Mouse (Mus musculus) intestine, postnatal 0 days (tissue): ENCODE data around the gene Brf1. TPM values are rescaled to one million over a fixed set of nuclear protein-coding genes. Genes with fewer than 3 reads are reported as not detected.
A peak's percentile ranks its signal among the peaks of the same experiment; 100 is the strongest.

Source experiments
- ATAC-seq: fragments of 200-750 bp; cut with Nextera tagmentation; 2 replicates; pipeline ENCODE4 v1.8.0; 2017; ENCODE audit warnings: mild to moderate bottlenecking, moderate TSS enrichment, moderate library complexity
- H3K27ac ChIP-seq: fragments of 300-500 bp; sonication (generic); 2 replicates; pipeline ENCODE4 v1.5.1; 2014; ENCODE audit warnings: mild to moderate bottlenecking, low read depth, low read length, moderate library complexity
- H3K27me3 ChIP-seq: fragments of 300-500 bp; sonication (generic); replicated peaks from 2 replicates; pipeline ENCODE4 v1.6.1; 2014; ENCODE audit warnings: low read length, mixed read lengths; ENCODE audit not compliant: control insufficient read depth, insufficient read depth
- H3K36me3 ChIP-seq: fragments of 300-500 bp; sonication (generic); 2 replicates; pipeline ENCODE4 v1.6.1; 2014; ENCODE audit warnings: mild to moderate bottlenecking, moderate library complexity; ENCODE audit not compliant: control insufficient read depth, insufficient read depth
- H3K4me1 ChIP-seq: fragments of 300-500 bp; sonication (generic); replicated peaks from 2 replicates; pipeline ENCODE4 v1.6.1; 2014; ENCODE audit warnings: antibody characterized with exemption, low read length, mixed read lengths; ENCODE audit not compliant: control insufficient read depth, insufficient read depth
- H3K4me2 ChIP-seq: fragments of 300-500 bp; sonication (generic); replicated peaks from 2 replicates; pipeline ENCODE4 v1.6.1; 2014; ENCODE audit warnings: low read depth, mild to moderate bottlenecking, moderate library complexity
- H3K4me3 ChIP-seq: fragments of 300-500 bp; sonication (generic); 2 replicates; pipeline ENCODE4 v1.5.1; 2014; ENCODE audit warnings: low read depth, low read length
- H3K9ac ChIP-seq: fragments of 300-500 bp; sonication (generic); 2 replicates; pipeline ENCODE4 v1.6.1; 2014; ENCODE audit warnings: mild to moderate bottlenecking, low read depth, low read length
- H3K9me3 ChIP-seq: fragments of 300-500 bp; sonication (generic); 2 replicates; pipeline ENCODE4 v1.6.1; 2016; ENCODE audit warnings: mixed run types; ENCODE audit not compliant: control insufficient read depth
- CTCF ChIP-seq: sonication (generic); IDR thresholded peaks from 2 replicates; pipeline ENCODE4 v1.5.1; 2016; ENCODE audit warnings: low read depth, mild to moderate bottlenecking, control low read depth, antibody characterized with exemption, moderate library complexity
- WGBS: fragments of 180-500 bp; shearing (Covaris S2); extraction: QIAGEN DNeasy Blood & Tissue Kit; methylation state at CpG from one replicate; pipeline ENCODE4 v1.1.7; 2014; 5-methylcytosine and 5-hydroxymethylcytosine counted together
- polyA plus RNA-seq: library from polyadenylated mRNA; unstranded; fragments of >200 nt; fragmentation: Nextera tagmentation; extraction: Ambion mirVana; gene quantifications from 2 replicates; pipeline ENCODE4 v1.2.1, GENCODE M21; 2015

Brf1 gene
- polyA plus RNA-seq, 1 experiment from 2014 or later = 17.9 TPM

GRCm38 (mm10) chr12:113021488-113021887, 21.0 kb upstream of the Brf1 start:
- Histone ChIP-seq H3K4me1 (0 out of 2 replicates have a peak, but pooled peaks cover 5% of the 10 kb centered on the region), H3K4me3 (no peak overlapping the region), H3K36me3 (peaks cover 16% of the 10 kb centered on the region; the same call in 1 of the 2 replicates), H3K27me3 (no peaks in the 10 kb centered on the region), H3K27ac (no peak overlapping the region), H3K9me3 (no peaks in the 10 kb centered on the region), H3K9ac (no peak overlapping the region), H3K4me2 (no peak overlapping the region)
- no peak for TF ChIP-seq CTCF
- no peak for ATAC-seq

DNA sequence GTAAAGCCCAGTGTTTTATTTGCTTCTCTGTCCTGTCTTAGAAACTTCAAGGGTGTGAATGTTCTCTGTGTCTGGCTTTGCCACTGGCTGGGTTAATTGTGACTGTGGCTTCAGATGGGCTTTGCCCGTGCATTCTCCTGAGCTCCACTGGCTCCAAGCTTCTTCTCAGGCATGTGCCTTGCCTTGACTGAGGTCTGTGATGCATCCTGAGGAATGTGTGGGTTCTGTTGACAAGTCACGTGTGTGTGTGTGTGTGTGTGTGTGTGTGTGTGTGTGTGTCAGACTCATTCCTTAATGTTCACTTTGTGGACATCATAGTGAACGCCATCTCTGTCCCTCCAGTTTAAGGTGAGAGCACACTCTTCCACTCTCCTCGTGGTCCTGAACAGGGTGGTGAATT, 18.3 kb upstream of the Brf1 start:
- H3K9ac ChIP-seq = no peak overlapping the region
- TF ChIP-seq CTCF = no peak
- H3K4me1 ChIP-seq = 0 out of 2 replicates have a peak, but pooled peaks cover 9% of the 10 kb centered on the region
- H3K36me3 ChIP-seq = peaks cover 15% of the 10 kb centered on the region; the same call in 1 of the 2 replicates
- no peak overlapping the region for H3K4me3 ChIP-seq
- H3K27ac ChIP-seq = no peak overlapping the region
- no peaks in the 10 kb centered on the region for H3K9me3 ChIP-seq
- ATAC-seq = no peak
- H3K27me3 ChIP-seq = no peaks in the 10 kb centered on the region
- no peak overlapping the region for H3K4me2 ChIP-seq
- WGBS = 85% methylated on average over 4 of the region's 4 CpGs

GRCm38 (mm10) chr12:113017429-113017984, 17.0 kb upstream of the Brf1 start:
- 57% methylated on average over 9 of the region's 9 CpGs for WGBS
- Histone ChIP-seq H3K36me3 (0 out of 2 replicates have a peak, but pooled peaks cover 6% of the 10 kb centered on the region), H3K27me3 (no peaks in the 10 kb centered on the region), H3K9ac (no peak overlapping the region), H3K9me3 (no peaks in the 10 kb centered on the region), H3K27ac (no peak overlapping the region), H3K4me1 (0 out of 2 replicates have a peak, but pooled peaks cover 9% of the 10 kb centered on the region), H3K4me2 (no peak overlapping the region), H3K4me3 (no peak overlapping the region)
- ATAC-seq = no peak
- no peak for TF ChIP-seq CTCF

- no peak for ATAC-seq
- 0 out of 2 replicates have a peak, but pooled peaks cover 9% of the 10 kb centered on the region for H3K4me1 ChIP-seq
- no peak overlapping the region for H3K4me2 ChIP-seq
- no peak overlapping the region for H3K4me3 ChIP-seq
- H3K36me3 ChIP-seq = 0 out of 2 replicates have a peak, but pooled peaks cover 6% of the 10 kb centered on the region
- H3K9ac ChIP-seq = no peak overlapping the region
- no peaks in the 10 kb centered on the region for H3K9me3 ChIP-seq
- H3K27ac ChIP-seq = no peak overlapping the region
- TF ChIP-seq CTCF = no peak
- H3K27me3 ChIP-seq = no peaks in the 10 kb centered on the region
- 70% methylated on average over 8 of the region's 8 CpGs for WGBS
These were observed 16.5 kb upstream of the Brf1 start for GRCm38 (mm10) chr12:113016976-113017375.

DNA sequence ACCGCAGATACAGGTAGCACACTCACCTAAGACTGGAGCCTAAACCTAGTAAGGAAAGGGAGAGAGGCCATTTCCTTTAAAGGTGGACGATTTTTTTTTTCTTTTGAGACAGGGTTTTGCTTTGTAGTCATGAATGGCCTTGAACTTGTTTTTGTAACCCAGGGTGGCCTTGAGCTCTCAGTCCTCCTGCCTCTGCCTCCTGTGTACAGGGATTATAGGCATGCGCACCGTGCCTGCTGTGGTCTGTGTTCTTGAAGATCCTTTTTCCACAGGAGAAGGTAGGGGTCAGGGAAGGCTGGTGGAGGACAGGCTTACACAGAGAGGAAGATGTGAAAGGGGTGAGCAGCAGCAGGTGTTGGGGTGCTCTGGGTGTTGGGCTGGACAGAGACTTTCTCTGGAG, 15.5 kb upstream of the Brf1 start:
- Histone ChIP-seq H3K27me3 (no peaks in the 10 kb centered on the region), H3K27ac (no peak overlapping the region), H3K4me3 (no peak overlapping the region), H3K9ac (no peak overlapping the region), H3K4me1 (0 out of 2 replicates have a peak, but pooled peaks cover 9% of the 10 kb centered on the region), H3K9me3 (no peaks in the 10 kb centered on the region), H3K4me2 (no peak overlapping the region), H3K36me3 (0 out of 2 replicates have a peak, but pooled peaks cover 4% of the 10 kb centered on the region)
- no peak for ATAC-seq
- TF ChIP-seq CTCF = no peak
- WGBS = 78% methylated on average over 4 of the region's 4 CpGs

GRCm38 (mm10) chr12:113014561-113015556, 14.4 kb upstream of the Brf1 start:
- Histone ChIP-seq H3K9me3 (no peaks in the 10 kb centered on the region), H3K4me2 (peak overlapping the region; percentile 96), H3K4me3 (peak overlapping the region; percentile 94), H3K36me3 (no peaks in the 10 kb centered on the region), H3K4me1 (0 out of 2 replicates have a peak, but pooled peaks cover 9% of the 10 kb centered on the region), H3K27ac (peak overlapping the region; percentile 77), H3K9ac (peak overlapping the region; percentile 80), H3K27me3 (no peaks in the 10 kb centered on the region)
- ATAC-seq = peak; percentile 50
- WGBS = 1% methylated on average over 43 of the region's 64 CpGs
- TF ChIP-seq CTCF = 0 out of 2 replicates have a peak, but pooled peaks have one; percentile 16
